Mouse (Mus musculus): Measurements from ENCODE around the gene Slfn5.

DNA sequence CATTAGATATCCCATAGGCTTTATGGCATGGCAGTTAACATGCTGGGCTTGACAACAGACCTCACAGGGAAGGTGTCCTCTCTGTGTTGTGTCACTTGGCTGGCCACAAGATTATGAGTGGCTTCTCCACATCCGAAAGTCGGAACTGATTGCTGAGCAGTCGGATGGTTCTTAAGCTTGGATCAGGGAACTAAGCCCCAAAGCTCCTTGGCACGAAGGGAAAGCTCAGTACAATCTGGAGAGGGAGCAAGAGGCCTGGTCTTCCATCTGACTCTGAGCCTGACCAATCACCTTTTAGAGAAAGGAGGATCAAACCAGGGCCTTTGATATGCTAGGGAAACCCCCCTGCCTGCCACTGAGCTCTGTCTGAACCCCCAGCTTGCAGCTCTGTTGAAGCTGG, 29.5 kb upstream of the Slfn5 start:
- TF ChIP-seq POLR2A (IDR thresholded peaks at IDR 0.05; ENCODE audit: extremely low read depth, insufficient read depth, low read length) (no peak), CTCF (IDR thresholded peaks at IDR 0.05; ENCODE audit: extremely low read depth, insufficient read depth, low read length) (no peak)

All from cortical plate, adult 2 months (tissue).